Mouse (Mus musculus): Measurements from ENCODE around the gene Rhof. TPM values are rescaled to one million over a fixed set of nuclear protein-coding genes. Genes with fewer than 3 reads are reported as not detected.

The Rhof gene
- polyA plus RNA-seq, 1 experiment from 2014 or later: 20.9 TPM

GRCm38 (mm10) chr5:123117773-123118172 lies 14.7 kb downstream of the Rhof start:
- 86% methylated on average over 8 of the region's 8 CpGs for WGBS

DNA sequence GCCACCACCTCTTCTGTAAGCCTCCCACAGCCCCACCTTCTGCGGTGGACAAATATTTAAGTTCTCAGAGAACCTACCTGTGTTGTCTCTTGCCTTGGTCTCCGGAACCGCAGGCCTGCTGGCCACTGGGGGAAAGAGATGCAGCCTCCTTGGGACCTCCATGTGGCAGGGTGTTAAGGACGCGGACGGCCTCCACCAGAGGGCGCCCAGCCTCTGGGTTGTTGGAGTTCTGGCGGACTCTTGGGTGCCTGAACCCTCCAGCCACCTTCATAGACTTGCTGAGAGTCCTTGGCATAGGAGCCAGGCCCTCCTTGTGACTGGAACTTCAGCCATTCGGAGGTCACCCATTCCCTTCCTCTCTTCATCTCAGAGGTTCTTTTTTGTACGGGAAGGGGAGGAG lies 15.2 kb downstream of the Rhof start:
- H3K27ac ChIP-seq (replicated peaks): no peak overlapping the region
- no peak overlapping the region for H3K4me2 ChIP-seq
- H3K27me3 ChIP-seq (replicated peaks): no peaks in the 10 kb centered on the region
- H3K9ac ChIP-seq (replicated peaks): no peak overlapping the region
- no peaks in the 10 kb centered on the region for H3K4me1 ChIP-seq
- H3K4me3 ChIP-seq (replicated peaks): no peak overlapping the region
- no peaks in the 10 kb centered on the region for H3K9me3 ChIP-seq (replicated peaks)
- no peak for ATAC-seq (ENCODE audit: low FRiP score)
- peaks cover 2% of the 10 kb centered on the region for H3K36me3 ChIP-seq
- WGBS: 15% methylated on average over 10 of the region's 10 CpGs

More at GRCm38 (mm10) chr5:123117773-123118172, 14.7 kb downstream of the Rhof start:
- no peak overlapping the region for H3K9ac ChIP-seq (replicated peaks)
- H3K36me3 ChIP-seq: peaks cover 6% of the 10 kb centered on the region
- H3K27ac ChIP-seq (replicated peaks): no peak overlapping the region
- H3K4me2 ChIP-seq: no peak overlapping the region
- H3K4me3 ChIP-seq (replicated peaks): no peak overlapping the region
- H3K27me3 ChIP-seq (replicated peaks): no peaks in the 10 kb centered on the region
- H3K4me1 ChIP-seq: no peaks in the 10 kb centered on the region
- no peak for ATAC-seq (ENCODE audit: low FRiP score)
- no peaks in the 10 kb centered on the region for H3K9me3 ChIP-seq (replicated peaks)

DNA sequence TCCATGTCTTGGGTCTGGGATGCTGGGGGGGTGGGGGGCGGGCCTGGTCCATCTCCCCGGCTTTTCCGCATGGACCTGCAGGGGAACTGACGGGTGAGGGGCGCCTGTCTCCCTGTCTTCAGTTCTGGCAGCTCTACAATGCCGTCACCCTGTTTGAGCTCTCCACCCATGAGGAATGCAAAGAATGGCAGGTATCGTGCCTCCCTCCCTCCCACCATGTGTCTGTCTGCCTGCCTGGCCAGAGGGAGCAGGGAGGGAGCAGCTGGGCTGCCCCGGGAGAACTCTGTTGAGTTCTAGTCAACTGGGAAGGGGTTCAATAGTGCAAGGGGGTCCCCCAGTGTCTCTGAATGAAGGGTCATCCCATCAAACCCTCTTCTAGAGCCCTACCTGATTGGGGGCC lies 16.4 kb downstream of the Rhof start:
- Histone ChIP-seq H3K4me3 (replicated peaks) (no peak overlapping the region), H3K27ac (replicated peaks) (no peak overlapping the region), H3K9ac (replicated peaks) (no peak overlapping the region), H3K9me3 (replicated peaks) (no peaks in the 10 kb centered on the region), H3K27me3 (replicated peaks) (no peaks in the 10 kb centered on the region), H3K4me1 (no peaks in the 10 kb centered on the region), H3K4me2 (no peak overlapping the region), H3K36me3 (no peaks in the 10 kb centered on the region; the same call in 1 of the 2 replicates)
- no peak for ATAC-seq (ENCODE audit: low FRiP score)
- whole genome bisulfite sequencing: 86% methylated on average over 8 of the region's 8 CpGs

- no peaks in the 10 kb centered on the region for H3K27me3 ChIP-seq (replicated peaks)
- peaks cover 11% of the 10 kb centered on the region for H3K4me1 ChIP-seq
- H3K4me2 ChIP-seq: no peak overlapping the region
- 30% methylated on average over 7 of the region's 7 CpGs for WGBS
- H3K9ac ChIP-seq (replicated peaks): no peak overlapping the region
- ATAC-seq (ENCODE audit: low FRiP score): no peak
- H3K27ac ChIP-seq (replicated peaks): no peak overlapping the region
- H3K4me3 ChIP-seq (replicated peaks): no peak overlapping the region
- H3K36me3 ChIP-seq: no peaks in the 10 kb centered on the region; the same call in 1 of the 2 replicates
- no peaks in the 10 kb centered on the region for H3K9me3 ChIP-seq (replicated peaks)
Measured at GRCm38 (mm10) chr5:123114924-123115323, 17.6 kb downstream of the Rhof start.

DNA sequence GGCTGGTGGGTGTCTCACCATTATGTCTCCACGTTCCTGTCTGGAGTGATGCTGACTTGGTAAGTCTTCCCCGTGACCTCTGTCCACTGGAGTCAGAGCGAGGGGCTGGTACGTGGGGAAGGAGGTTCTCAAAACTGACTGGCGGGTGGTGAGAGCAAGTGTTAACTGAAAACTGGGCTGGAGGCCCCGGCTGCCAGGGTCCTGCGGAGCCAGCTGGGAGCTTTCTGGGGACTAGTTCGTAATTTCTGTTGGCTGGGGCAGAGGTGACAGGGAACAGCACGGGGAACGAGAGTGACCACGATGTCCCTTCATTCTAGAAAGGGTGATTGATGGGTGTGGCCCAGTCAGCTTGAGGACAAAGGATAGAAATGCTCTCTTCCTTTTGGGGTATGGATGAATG lies 18.4 kb downstream of the Rhof start:
- H3K27me3 ChIP-seq (replicated peaks): no peaks in the 10 kb centered on the region
- no peak overlapping the region for H3K9ac ChIP-seq (replicated peaks)
- no peak overlapping the region for H3K27ac ChIP-seq (replicated peaks)
- no peak overlapping the region for H3K4me3 ChIP-seq (replicated peaks)
- no peak for ATAC-seq (ENCODE audit: low FRiP score)
- no peaks in the 10 kb centered on the region for H3K9me3 ChIP-seq (replicated peaks)
- 34% methylated on average over 11 of the region's 11 CpGs for WGBS
- H3K36me3 ChIP-seq: no peaks in the 10 kb centered on the region; the same call in 1 of the 2 replicates
- peaks cover 19% of the 10 kb centered on the region for H3K4me1 ChIP-seq
- no peak overlapping the region for H3K4me2 ChIP-seq

DNA sequence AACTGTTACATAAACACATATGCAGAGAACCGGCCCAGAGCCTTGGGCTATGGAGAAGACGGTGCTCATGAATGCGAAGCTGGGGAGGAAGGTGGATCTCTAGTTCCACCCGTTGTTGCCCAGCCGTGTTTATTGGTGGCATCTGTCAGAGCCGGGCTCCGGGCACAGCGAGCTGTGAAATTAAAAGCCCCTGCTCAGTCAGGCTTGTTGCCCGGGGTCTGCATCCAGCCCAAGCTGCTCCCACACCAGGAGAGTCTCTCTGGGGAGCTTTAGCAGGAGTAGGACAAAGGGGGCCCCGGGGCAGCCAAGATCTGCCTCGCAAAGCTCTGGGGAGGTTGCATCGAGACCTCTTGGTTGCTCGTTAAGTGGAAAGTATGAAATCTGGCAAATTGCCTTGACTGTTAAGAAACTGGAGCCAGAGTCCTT lies 22.2 kb downstream of the Rhof start:
- ATAC-seq (ENCODE audit: low FRiP score): peak; percentile 26; the same call in 1 of the 2 replicates
- Histone ChIP-seq H3K27me3 (replicated peaks) (no peaks in the 10 kb centered on the region), H3K9ac (replicated peaks) (0 out of 2 replicates have a peak overlapping the region, but pooled peaks have one; percentile 18), H3K9me3 (replicated peaks) (no peaks in the 10 kb centered on the region), H3K4me3 (replicated peaks) (no peak overlapping the region), H3K27ac (replicated peaks) (peak overlapping the region; percentile 75), H3K4me2 (peak overlapping the region; percentile 46; the same call in 1 of the 2 replicates), H3K36me3 (no peaks in the 10 kb centered on the region), H3K4me1 (peaks cover 23% of the 10 kb centered on the region)
- 22% methylated on average over 13 of the region's 13 CpGs for WGBS

- 26% methylated on average over 13 of the region's 13 CpGs for WGBS
Measured at GRCm38 (mm10) chr5:123109452-123110203, 22.9 kb downstream of the Rhof start.

DNA sequence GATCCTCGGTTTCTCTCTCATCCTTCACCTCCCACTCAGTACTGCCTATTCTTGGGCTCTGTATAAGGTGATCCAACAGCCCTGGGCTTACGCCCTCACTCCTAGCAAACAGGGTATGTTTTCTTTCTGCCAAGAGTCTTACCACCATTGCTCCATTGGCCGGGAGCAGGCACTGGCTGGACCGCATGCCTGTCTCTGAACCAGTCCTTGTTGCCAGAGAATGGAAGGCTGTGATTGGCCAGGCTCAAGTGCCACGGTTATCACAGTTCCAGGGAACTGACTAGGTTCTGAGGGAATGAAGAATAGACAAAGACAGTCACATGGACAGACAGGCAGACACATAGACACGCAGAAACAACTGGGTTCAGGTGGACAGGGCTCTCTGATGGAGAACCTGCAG lies 27.7 kb downstream of the Rhof start:
- no peaks in the 10 kb centered on the region for H3K27me3 ChIP-seq (replicated peaks)
- 82% methylated on average over 6 of the region's 6 CpGs for WGBS
- ATAC-seq (ENCODE audit: low FRiP score): no peak
- no peak overlapping the region for H3K27ac ChIP-seq (replicated peaks)
- H3K9ac ChIP-seq (replicated peaks): no peak overlapping the region
- H3K4me1 ChIP-seq: peaks cover 10% of the 10 kb centered on the region
- peaks cover 8% of the 10 kb centered on the region for H3K36me3 ChIP-seq
- no peak overlapping the region for H3K4me3 ChIP-seq (replicated peaks)
- no peak overlapping the region for H3K4me2 ChIP-seq
- no peaks in the 10 kb centered on the region for H3K9me3 ChIP-seq (replicated peaks)

More at GRCm38 (mm10) chr5:123109452-123110203, 22.9 kb downstream of the Rhof start:
- Histone ChIP-seq H3K9ac (replicated peaks) (no peak overlapping the region), H3K27ac (replicated peaks) (peak overlapping the region; percentile 75), H3K27me3 (replicated peaks) (no peaks in the 10 kb centered on the region), H3K4me3 (replicated peaks) (0 out of 2 replicates have a peak overlapping the region, but pooled peaks have one; percentile 6), H3K36me3 (peaks cover 1% of the 10 kb centered on the region; the same call in 1 of the 2 replicates), H3K4me2 (peak overlapping the region; percentile 46), H3K9me3 (replicated peaks) (no peaks in the 10 kb centered on the region), H3K4me1 (peaks cover 23% of the 10 kb centered on the region)
- ATAC-seq (ENCODE audit: low FRiP score): peak; percentile 69; the same call in 1 of the 2 replicates

DNA sequence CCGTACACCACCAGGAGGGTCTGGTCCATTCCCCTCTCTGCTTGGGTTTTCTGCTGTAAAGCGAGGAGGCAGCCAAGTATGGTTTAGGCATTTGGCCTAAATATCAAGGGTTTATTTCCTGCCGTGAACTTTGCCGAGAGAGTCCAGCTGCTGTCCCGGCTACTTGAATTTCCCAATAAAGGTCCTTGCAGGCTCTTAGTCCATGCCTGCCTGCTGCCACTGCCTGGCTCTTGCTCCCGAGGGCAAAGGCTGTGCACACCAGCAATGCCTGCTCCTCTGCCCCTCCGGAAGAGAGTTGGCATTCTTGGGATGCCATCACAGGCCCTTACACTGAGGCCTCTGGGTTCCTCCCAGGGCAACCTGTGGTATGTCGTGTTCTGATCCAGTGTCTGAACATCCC lies 28.9 kb downstream of the Rhof start:
- Histone ChIP-seq H3K27ac (replicated peaks) (no peak overlapping the region), H3K9me3 (replicated peaks) (no peaks in the 10 kb centered on the region), H3K4me1 (no peaks in the 10 kb centered on the region), H3K36me3 (peaks cover 15% of the 10 kb centered on the region), H3K9ac (replicated peaks) (no peak overlapping the region), H3K27me3 (replicated peaks) (no peaks in the 10 kb centered on the region), H3K4me3 (replicated peaks) (no peak overlapping the region), H3K4me2 (no peak overlapping the region)
- ATAC-seq (ENCODE audit: low FRiP score): no peak
- 84% methylated on average over 8 of the region's 8 CpGs for WGBS

DNA sequence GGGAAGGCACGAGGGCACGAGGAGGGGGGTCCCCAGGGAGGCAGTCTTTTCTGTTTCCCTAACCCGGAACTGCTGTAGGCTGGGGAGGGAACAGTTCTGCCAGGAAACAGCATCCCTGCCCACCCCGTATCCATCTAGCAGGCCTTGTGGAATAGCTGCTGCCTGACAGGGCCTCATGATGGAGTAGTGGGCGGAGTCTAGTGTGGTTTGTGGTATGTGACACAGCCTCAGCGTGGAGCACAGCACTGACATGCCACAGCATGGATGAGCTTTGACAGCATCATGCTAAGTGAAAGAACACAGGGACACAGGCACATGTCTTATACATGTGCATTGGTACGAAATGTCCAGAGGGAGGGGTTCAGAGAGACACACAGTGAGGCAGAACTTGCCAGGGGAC lies 30.1 kb downstream of the Rhof start:
- 66% methylated on average over 7 of the region's 7 CpGs for WGBS
- H3K4me3 ChIP-seq (replicated peaks): no peak overlapping the region
- no peak for ATAC-seq (ENCODE audit: low FRiP score)
- no peaks in the 10 kb centered on the region for H3K9me3 ChIP-seq (replicated peaks)
- H3K27ac ChIP-seq (replicated peaks): no peak overlapping the region
- H3K27me3 ChIP-seq (replicated peaks): no peaks in the 10 kb centered on the region
- peaks cover 15% of the 10 kb centered on the region for H3K36me3 ChIP-seq
- no peak overlapping the region for H3K9ac ChIP-seq (replicated peaks)
- no peaks in the 10 kb centered on the region for H3K4me1 ChIP-seq
- H3K4me2 ChIP-seq: no peak overlapping the region

DNA sequence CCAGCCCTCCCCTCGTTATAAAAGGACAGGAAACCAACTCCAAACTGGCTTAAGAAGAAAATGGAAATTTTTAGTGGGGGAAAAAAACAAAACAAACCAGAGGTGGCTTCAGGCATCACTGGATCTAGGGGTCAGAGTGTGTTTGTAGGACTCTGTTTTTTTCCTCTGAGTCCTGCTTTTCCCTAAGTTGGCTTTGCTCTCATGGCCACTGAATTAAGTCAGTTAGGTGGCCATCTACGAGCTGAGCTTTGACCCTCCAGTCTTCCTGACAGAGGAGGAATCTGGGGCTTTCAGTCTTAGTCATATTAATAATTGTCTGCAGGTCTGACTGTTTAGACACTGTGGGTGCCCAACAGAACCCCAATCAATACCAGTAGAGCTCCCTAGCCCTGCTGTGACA lies 34.0 kb downstream of the Rhof start:
- Histone ChIP-seq H3K9ac (replicated peaks) (no peak overlapping the region), H3K4me2 (no peak overlapping the region), H3K4me1 (peaks cover 10% of the 10 kb centered on the region), H3K9me3 (replicated peaks) (no peaks in the 10 kb centered on the region), H3K4me3 (replicated peaks) (no peak overlapping the region), H3K36me3 (peaks cover 9% of the 10 kb centered on the region), H3K27me3 (replicated peaks) (no peaks in the 10 kb centered on the region), H3K27ac (replicated peaks) (no peak overlapping the region)
- ATAC-seq (ENCODE audit: low FRiP score): no peak
- 77% methylated on average over 2 of the region's 2 CpGs for WGBS

- 96% methylated on average over 8 of the region's 8 CpGs for WGBS
- ATAC-seq (ENCODE audit: low FRiP score): no peak
- Histone ChIP-seq H3K9ac (replicated peaks) (no peak overlapping the region), H3K4me1 (peaks cover 10% of the 10 kb centered on the region), H3K27me3 (replicated peaks) (no peaks in the 10 kb centered on the region), H3K9me3 (replicated peaks) (no peaks in the 10 kb centered on the region), H3K4me3 (replicated peaks) (no peak overlapping the region), H3K36me3 (peaks cover 9% of the 10 kb centered on the region), H3K27ac (replicated peaks) (no peak overlapping the region), H3K4me2 (no peak overlapping the region)
Measured at GRCm38 (mm10) chr5:123096299-123096698, 36.2 kb downstream of the Rhof start.

Data from neural tube, embryonic 15.5 days (tissue).